Mouse (Mus musculus): ENCODE data around the gene Usp19.

The Usp19 gene

DNA sequence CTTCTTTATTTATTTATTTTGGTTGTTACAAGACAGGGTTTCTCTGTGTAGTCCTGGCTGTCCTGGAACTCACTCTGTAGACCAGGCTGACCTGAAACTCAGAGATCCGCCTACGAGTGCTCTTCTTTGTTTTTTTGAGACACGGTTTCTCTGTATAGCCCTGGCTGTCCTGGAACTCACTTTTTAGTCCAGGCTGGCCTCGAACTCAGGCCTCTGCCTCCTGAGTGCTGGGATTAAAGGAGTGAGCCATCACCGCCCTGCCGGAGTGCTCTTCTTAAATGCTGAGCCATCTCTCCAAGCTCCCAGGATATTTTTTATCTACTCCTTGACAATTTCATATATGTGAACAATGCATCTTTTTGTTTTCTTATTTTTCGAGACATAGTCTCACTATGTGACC, 16.5 kb downstream of the Usp19 start:
- no peak for DNase-seq

DNA sequence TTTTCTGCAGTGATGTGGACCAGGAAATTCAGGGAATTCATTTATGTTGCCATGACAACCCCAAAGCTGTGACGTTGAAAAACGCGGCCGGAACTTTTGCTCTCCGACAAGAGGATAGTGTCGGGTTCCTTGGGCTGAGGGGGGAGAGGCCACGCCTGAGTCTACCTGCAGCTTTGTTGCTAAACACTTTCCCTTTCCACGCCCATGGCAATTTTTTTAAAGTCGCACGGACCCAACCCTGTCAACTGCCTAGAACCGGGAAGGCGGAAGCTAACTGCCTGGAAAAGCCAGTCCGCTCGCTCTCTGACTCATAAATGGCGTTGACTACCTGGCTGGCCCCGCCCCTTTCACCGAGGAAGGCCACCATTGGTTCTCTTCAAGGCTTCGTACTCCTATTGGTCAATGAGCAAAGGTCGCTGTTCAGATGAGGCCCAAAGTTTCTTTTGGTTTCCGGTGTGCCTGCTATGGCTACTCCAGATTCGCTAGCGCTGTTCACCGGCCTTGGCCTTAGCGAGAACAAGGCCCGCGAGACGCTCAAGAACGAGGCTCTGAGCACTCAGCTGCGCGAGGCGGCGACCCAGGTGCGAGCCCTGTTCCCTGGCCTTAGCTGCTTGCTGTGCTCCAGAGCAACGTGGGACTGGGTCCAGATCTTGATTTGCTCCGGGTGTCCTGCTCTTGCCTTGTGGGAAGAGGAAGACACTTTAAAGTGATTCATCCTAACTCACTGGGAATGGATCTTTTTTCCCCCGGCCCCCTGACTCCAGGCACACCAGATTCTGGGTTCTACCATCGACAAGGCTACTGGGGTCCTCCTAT, 17.4 kb downstream of the Usp19 start, which contains the start of gene Qars:
Gene Qars, plus strand, starts transcription at position 88 of the 816 bp plus-strand sequence.
- DNase-seq, result peak; percentile 94

DNA sequence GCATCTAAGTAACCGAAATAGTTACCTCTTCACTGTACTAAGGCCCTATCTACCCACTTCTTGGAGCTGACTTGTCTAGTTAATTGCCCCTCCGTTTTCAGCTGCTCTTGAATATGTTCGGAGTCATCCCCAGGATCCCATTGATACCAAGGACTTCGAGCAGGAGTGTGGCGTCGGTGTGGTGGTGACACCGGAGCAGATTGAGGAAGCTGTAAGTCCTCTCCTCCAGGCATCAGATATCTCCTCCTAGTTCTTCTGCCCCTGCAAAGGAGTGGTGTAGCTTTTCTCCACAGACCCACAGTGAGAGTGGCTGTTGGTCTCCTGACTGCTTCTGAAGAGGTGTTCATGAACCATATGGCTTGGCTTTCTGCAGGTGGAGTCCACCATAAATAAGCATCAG, 18.4 kb downstream of the Usp19 start:
- DNase-seq, result peak; percentile 13

- peak; percentile 96 for DNase-seq
Measured at GRCm38 (mm10) chr9:108516380-108517251, 26.2 kb downstream of the Usp19 start, which contains the start of gene Qrich1. Gene Qrich1 (plus strand): TSS chr9:108516806.

DNA sequence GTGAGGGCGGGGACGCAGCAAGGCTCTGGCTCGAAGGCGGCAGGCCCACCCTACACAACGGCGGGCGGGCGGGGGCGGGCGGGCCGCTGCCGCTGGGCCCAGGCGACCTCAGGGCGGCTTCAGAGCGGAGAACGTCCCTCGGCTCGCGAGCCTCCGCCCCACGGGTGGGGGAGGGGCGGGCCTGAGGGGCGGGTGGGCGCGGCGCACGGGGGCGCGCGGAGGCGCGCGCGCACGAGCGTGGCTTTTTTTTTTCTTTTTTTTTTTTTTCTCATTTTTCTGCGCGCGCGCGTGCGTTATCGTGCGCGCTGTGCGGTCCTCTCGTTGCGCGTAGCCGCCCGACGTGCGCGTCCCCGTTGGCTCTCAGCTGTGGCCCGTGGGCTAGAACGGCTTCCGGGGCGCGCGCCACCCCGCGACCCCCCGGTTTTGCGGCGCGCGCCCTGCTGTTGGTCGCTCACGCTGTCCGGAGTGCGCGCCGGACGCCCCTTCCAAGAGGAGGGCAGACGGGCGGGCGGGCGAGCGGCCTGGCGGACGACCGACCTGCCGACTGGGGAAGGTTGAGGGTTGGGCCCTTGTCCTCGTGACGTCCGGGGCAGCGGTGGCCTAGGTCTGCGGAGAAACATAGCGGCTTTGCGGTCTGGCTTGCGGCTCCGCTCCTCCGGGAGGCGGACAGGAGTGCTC, 27.0 kb downstream of the Usp19 start:
- peak; percentile 83 for DNase-seq

- no peak for DNase-seq
Measured at GRCm38 (mm10) chr9:108517931-108518332, 27.5 kb downstream of the Usp19 start.

- DNase-seq, result no peak
Measured at GRCm38 (mm10) chr9:108521604-108522003, 31.2 kb downstream of the Usp19 start.

DNA sequence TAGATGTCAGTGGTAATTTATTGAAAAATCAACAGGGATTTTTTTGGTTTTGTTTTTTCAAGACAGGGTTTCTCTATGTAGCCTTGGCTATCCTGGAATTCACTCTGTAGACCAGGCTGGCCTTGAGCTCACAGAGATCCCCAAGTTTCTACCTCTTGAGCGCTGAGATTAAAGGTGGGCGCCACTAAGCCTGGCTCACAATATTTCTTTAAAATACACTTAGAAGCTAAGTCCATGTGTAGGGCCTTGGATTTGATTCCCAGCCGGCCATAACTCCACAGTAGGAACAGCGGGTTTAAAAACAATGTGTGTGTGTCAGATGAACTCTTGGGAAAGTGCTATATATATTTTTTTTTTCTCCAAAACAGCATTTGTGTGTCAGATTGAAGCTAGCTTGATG, 32.9 kb downstream of the Usp19 start:
- no peak for DNase-seq

DNA sequence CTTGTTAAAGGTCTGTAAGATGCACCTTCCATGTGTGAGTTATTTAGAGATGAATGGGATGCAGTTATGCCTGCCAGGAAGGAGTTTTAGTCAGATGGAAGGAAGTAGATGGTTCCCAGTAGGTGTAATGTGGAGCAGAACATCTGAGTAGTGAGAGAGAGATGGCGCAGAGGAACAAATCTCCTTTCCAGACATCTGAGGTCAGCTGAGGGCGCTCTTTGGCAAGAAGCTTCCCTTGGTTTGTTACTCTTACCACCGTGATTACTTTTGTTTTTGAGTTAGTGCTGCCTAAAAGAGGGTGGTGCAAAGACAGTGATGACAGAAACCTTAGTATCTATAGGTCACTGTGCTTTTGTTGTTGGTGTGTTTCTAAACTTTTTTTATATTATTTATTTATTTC, 35.0 kb downstream of the Usp19 start:
- DNase-seq, result no peak

- DNase-seq, result no peak
Measured at GRCm38 (mm10) chr9:108530954-108531353, 40.6 kb downstream of the Usp19 start.

- DNase-seq, result no peak
Measured at GRCm38 (mm10) chr9:108531496-108531895, 41.1 kb downstream of the Usp19 start.

DNA sequence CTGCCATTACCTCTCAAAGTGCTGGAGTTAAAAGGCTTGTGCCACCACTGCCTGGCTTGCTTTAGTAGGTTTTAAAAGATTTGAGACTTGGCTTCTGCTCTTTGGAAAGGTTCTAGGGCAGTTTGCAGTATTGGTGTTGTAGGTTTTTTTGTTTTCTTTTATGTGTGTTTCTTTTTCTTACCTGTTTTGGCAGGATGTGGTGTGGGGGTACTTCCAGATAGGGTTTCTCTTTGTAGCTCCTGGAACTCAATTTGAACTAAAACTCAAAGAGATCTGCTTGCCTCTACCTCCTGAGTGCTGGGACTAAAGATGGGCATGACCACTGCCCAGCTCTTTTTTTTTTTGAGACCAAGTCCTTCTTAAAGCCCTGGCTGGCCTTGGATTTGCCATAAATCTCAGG, 50.4 kb downstream of the Usp19 start:
- DNase-seq, result no peak

GRCm38 (mm10) chr9:108545986-108546385, 55.6 kb downstream of the Usp19 start:
- no peak for DNase-seq

- DNase-seq, result no peak
Measured at GRCm38 (mm10) chr9:108546875-108547274, 56.5 kb downstream of the Usp19 start.

All from cerebellum, adult 9-11 months (tissue).